Mouse (Mus musculus): ENCODE data around the gene Gm3250. TPM values are rescaled to one million over a fixed set of nuclear protein-coding genes. Genes with fewer than 3 reads are reported as not detected.
A peak's percentile ranks its signal among the peaks of the same experiment; 100 is the strongest.
"Not testable (repeated sequence)": the region's sequence is repeated elsewhere in the genome, so short reads cannot be mapped to it uniquely, and the experiment has no call there.

The Gm3250 gene
- not detected in 2 replicates for polyA plus RNA-seq (2016; fragmentation: Nextera tagmentation; extraction: Ambion mirVana)

DNA sequence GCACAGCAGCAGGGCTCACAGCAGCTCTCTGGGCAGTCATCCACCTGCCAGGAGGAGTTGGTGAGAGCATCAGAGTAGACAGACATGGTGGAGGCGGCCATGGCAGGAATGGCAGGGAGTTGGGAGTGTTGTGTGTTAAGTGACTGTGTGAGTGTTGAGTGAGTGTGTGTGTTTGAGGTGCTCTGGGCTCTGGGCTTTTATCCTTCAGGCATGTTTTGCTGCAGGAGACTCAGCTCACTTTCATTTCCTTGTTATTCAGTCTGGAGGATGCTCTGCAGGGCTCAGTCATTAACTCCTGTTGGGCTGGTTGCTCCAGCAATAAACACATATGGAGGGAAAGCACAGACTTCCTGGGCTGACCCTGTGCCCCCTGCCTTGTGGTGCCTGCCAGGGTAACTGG, at the start of gene Gm3250:
Gene Gm3250 (minus strand): TSS at position 101 of the 400 bp plus-strand sequence.
- no CpG with 5 or more reads among the region's 1 CpGs for WGBS

DNA sequence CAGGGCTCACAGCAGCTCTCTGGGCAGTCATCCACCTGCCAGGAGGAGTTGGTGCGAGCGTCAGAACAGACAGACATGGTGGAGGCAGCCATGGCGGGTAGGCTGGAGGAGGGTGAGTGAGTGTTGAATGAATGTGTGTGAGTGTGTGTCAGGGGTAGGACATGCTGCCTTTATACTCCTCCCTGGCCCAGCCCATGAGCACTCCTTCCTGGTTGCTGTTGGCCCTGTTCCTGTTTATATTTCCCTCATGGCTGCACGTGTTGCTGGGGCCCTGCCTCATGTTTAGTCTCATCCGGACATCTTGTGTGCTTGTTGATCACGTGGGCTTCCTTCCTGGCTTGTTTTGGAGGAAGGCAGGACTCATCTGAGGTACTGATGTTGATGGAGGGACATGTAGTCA, 44.6 kb upstream of the Gm3250 start, which contains the start of gene Krtap10-4:
Gene Krtap10-4 (minus strand): TSS at position 145 of the 400 bp plus-strand sequence.
- 73% methylated on average over 6 of the region's 6 CpGs for WGBS

More for the DNA sequence above, at the start of gene Gm3250:
- not testable (repeated sequence) for H3K9me3 ChIP-seq (replicated peaks); H3K36me3 ChIP-seq; H3K4me3 ChIP-seq; H3K27me3 ChIP-seq (ENCODE audit: low read depth, poor library complexity, severe bottlenecking); H3K27ac ChIP-seq (replicated peaks); DNase-seq (ENCODE audit: low spot score); H3K4me1 ChIP-seq

DNA sequence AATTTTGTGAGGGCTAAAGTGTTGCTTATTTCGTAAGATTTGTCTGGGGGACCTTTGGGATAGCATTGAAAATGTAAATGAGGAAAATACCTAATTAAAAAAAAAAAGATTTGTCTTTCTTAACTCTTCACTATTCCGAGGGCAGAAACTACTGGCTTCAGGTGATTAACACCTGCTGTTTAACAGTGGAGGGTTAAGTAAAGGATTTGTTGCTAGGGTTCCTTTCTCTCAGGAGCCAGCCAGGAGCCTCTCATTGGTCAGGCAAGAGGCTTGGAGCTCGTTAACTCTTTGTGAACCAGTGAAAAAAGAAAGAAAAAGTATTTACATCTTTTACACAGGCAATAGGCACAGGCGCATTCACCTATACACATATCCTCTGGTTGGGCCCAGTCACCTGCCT, 36.9 kb upstream of the Gm3250 start:
- H3K27me3 ChIP-seq (ENCODE audit: low read depth, poor library complexity, severe bottlenecking), result no peaks in the 10 kb centered on the region
- peaks cover 10% of the 10 kb centered on the region; the same call in 1 of the 2 replicates for H3K9me3 ChIP-seq (replicated peaks)
- DNase-seq (ENCODE audit: low spot score), result no peak
- no peak overlapping the region for H3K4me3 ChIP-seq
- WGBS, result 25% methylated on average over 4 of the region's 4 CpGs
- no peaks in the 10 kb centered on the region for H3K36me3 ChIP-seq
- H3K27ac ChIP-seq (replicated peaks), result no peak overlapping the region
- H3K4me1 ChIP-seq, result peaks cover 6% of the 10 kb centered on the region

More for the DNA sequence above, 44.6 kb upstream of the Gm3250 start, which contains the start of gene Krtap10-4:
- H3K27ac ChIP-seq (replicated peaks), result no peak within 1 kb of the TSS
- no peaks in the 10 kb centered on the region for H3K27me3 ChIP-seq (ENCODE audit: low read depth, poor library complexity, severe bottlenecking)
- H3K36me3 ChIP-seq, result no peaks in the 10 kb centered on the region
- H3K9me3 ChIP-seq (replicated peaks), result peaks cover 10% of the 10 kb centered on the region; the same call in 1 of the 2 replicates
- no peak for DNase-seq (ENCODE audit: low spot score)
- no peaks in the 10 kb centered on the region for H3K4me1 ChIP-seq
- no peak within 1 kb of the TSS for H3K4me3 ChIP-seq

DNA sequence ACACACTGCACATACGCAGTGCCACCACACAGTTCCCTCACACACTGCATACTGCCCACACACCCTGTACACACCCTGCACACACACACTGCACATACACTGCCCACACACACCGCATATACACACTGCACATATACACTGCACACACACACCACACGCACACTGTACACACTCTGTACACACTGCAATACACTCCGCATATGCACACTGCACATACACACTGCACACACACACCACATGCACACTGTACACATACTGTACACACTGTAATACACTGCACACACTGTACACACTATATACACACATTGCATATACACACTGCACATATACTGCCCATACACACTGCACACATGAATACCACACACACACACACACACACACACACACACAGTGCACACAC, 36.2 kb upstream of the Gm3250 start:
- H3K4me3 ChIP-seq, result no peak overlapping the region
- H3K36me3 ChIP-seq, result no peaks in the 10 kb centered on the region
- H3K27ac ChIP-seq (replicated peaks), result no peak overlapping the region
- H3K4me1 ChIP-seq, result peaks cover 9% of the 10 kb centered on the region
- no peaks in the 10 kb centered on the region for H3K27me3 ChIP-seq (ENCODE audit: low read depth, poor library complexity, severe bottlenecking)
- DNase-seq (ENCODE audit: low spot score), result no peak
- 94% methylated on average over 4 of the region's 4 CpGs for WGBS
- H3K9me3 ChIP-seq (replicated peaks), result peaks cover 4% of the 10 kb centered on the region; the same call in 1 of the 2 replicates

DNA sequence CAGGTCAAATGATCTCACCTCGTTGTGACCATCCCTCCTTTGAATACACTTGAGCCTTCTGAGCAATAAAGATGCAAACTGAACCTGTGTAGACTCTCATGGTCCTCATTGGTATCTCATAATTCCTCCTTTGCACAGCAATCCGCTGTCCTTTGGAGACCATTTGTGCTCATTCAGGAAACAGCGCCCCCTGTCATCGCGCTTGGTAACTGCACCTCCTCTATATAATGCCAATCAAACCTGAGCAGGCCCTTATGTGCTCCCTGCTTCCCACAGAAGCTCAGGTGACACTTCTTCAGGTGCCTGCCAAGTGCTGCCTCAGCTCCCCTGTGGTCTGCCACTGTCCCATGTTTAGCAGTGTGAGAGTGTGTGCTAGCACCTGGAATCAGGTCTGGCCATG, 33.2 kb upstream of the Gm3250 start:
- DNase-seq (ENCODE audit: low spot score), result peak; percentile 33
- 36% methylated on average over 5 of the region's 5 CpGs for WGBS
- no peak overlapping the region for H3K4me3 ChIP-seq
- H3K4me1 ChIP-seq, result peaks cover 9% of the 10 kb centered on the region
- no peak overlapping the region for H3K27ac ChIP-seq (replicated peaks)
- H3K36me3 ChIP-seq, result no peaks in the 10 kb centered on the region
- H3K9me3 ChIP-seq (replicated peaks), result no peaks in the 10 kb centered on the region; the same call in 1 of the 2 replicates
- no peaks in the 10 kb centered on the region for H3K27me3 ChIP-seq (ENCODE audit: low read depth, poor library complexity, severe bottlenecking)

DNA sequence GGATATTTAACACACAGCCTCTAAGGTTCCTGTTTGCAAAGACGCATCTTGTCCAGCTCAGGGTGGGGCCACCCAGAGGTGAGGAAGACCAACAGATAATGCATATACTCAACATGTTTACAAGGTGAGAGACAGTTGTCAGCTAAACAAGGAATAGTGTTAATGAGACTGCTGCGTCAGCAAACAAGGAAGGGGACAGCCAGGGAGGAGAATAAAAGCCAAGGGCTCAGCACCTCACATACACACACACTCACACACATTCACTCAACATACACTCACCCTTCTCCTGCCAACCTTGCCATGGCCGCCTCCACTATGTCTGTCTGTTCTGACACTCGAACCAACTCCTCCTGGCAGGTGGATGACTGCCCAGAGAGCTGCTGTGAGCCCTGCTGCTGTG, 32.0 kb upstream of the Gm3250 start, which contains the start of gene Gm2696:
Gene Gm2696 (plus strand): TSS at position 301 of the 400 bp plus-strand sequence.
- H3K27me3 ChIP-seq (ENCODE audit: low read depth, poor library complexity, severe bottlenecking), result no peaks in the 10 kb centered on the region
- WGBS, result 57% methylated on average over 4 of the region's 4 CpGs
- 0 out of 2 replicates have a peak within 1 kb of the TSS, but pooled peaks have one; percentile 28 for H3K27ac ChIP-seq (replicated peaks)
- peaks cover 6% of the 10 kb centered on the region; the same call in 1 of the 2 replicates for H3K4me1 ChIP-seq
- no peaks in the 10 kb centered on the region for H3K36me3 ChIP-seq
- no peak for DNase-seq (ENCODE audit: low spot score)
- H3K4me3 ChIP-seq, result no peak within 1 kb of the TSS
- peaks cover 7% of the 10 kb centered on the region for H3K9me3 ChIP-seq (replicated peaks)

DNA sequence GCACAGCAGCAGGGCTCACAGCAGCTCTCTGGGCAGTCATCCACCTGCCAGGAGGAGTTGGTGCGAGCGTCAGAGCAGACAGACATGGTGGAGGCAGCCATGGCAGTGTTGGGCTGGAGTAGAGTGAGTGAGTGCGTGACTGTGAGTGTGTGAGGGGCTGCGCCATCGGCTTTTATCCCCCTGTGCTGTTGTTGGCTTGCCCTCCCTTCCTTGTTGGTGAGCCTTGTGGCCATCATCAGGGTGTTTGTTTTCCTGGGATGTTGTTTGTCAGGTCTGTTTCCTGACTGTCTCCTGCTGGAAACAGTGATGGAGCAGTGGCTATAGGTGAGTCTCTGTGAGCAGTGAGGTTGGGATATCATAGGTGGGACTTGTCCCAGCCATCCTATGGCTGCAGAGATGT, 29.4 kb upstream of the Gm3250 start, which contains the start of gene Gm9507:
Gene Gm9507 (minus strand): TSS at position 101 of the 400 bp plus-strand sequence.
- no peaks in the 10 kb centered on the region for H3K36me3 ChIP-seq
- H3K9me3 ChIP-seq (replicated peaks), result peaks cover 16% of the 10 kb centered on the region
- DNase-seq (ENCODE audit: low spot score), result no peak
- peaks cover 6% of the 10 kb centered on the region; the same call in 1 of the 2 replicates for H3K4me1 ChIP-seq
- 80% methylated on average over 5 of the region's 5 CpGs for WGBS
- no peaks in the 10 kb centered on the region for H3K27me3 ChIP-seq (ENCODE audit: low read depth, poor library complexity, severe bottlenecking)
- no peak within 1 kb of the TSS for H3K27ac ChIP-seq (replicated peaks)
- H3K4me3 ChIP-seq, result no peak within 1 kb of the TSS

DNA sequence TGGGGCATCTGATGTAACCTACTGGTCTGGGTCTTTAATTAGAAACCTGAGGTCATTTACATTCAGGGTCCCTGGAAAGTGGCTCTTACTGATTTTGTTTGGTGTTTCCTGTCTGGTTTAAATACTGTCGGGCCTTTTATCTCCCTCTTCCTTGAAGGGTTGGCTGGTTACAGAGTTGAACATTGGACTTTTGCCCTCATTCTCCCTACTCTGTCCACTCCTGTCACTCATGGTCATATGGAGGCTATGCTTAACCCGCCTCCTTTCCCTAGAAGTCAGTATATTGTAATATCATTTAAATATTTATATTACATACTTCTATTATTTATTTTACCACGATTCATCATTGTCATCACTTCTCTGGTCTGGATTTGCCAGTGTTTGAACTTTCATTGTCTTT, 21.8 kb upstream of the Gm3250 start:
- Histone ChIP-seq H3K36me3 (no peaks in the 10 kb centered on the region), H3K27ac (replicated peaks) (no peak overlapping the region), H3K9me3 (replicated peaks) (peaks cover 7% of the 10 kb centered on the region), H3K27me3 (ENCODE audit: low read depth, poor library complexity, severe bottlenecking) (no peaks in the 10 kb centered on the region), H3K4me3 (no peak overlapping the region), H3K4me1 (no peaks in the 10 kb centered on the region; the same call in 1 of the 2 replicates)
- no peak for DNase-seq (ENCODE audit: low spot score)
- WGBS, result 87% methylated on average over 3 of the region's 3 CpGs

DNA sequence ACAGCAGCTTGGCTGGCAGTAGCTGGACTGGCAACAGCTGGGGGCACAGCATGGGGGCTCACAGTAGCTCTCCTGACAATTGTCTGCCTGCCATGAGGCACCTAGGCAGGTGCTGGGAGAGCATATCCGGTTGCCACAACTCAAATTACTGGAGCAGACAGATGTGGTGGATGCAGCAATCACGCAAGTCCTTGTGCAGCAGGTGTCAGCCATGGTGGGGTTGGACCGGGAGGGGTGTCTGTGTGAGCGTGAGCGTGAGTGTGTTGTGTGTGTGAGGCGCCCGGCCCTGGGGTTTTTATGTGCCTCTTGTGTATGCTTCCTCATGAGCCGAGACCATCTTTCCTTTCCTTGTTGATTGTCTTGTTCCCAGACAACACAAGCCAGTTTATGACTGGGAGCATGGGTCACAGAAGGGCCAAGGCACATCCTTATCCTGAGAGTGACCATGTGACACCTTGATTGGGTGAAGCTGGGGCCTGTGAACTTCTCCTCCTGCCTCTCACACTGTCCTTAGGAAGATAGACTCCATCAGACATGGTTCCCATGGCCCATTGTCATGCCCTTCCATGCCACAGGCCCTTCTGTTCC, 16.7 kb upstream of the Gm3250 start, which contains the start of gene Gm19668:
Gene Gm19668 (minus strand): TSS at position 213 of the 588 bp plus-strand sequence.
- no peak for DNase-seq (ENCODE audit: low spot score)
- WGBS, result 70% methylated on average over 8 of the region's 8 CpGs
- no peaks in the 10 kb centered on the region for H3K36me3 ChIP-seq
- H3K9me3 ChIP-seq (replicated peaks), result no peaks in the 10 kb centered on the region
- H3K27me3 ChIP-seq (ENCODE audit: low read depth, poor library complexity, severe bottlenecking), result no peaks in the 10 kb centered on the region
- peaks cover 19% of the 10 kb centered on the region for H3K4me1 ChIP-seq
- H3K4me3 ChIP-seq, result no peak within 1 kb of the TSS
- H3K27ac ChIP-seq (replicated peaks), result peak within 1 kb of the TSS; percentile 69

DNA sequence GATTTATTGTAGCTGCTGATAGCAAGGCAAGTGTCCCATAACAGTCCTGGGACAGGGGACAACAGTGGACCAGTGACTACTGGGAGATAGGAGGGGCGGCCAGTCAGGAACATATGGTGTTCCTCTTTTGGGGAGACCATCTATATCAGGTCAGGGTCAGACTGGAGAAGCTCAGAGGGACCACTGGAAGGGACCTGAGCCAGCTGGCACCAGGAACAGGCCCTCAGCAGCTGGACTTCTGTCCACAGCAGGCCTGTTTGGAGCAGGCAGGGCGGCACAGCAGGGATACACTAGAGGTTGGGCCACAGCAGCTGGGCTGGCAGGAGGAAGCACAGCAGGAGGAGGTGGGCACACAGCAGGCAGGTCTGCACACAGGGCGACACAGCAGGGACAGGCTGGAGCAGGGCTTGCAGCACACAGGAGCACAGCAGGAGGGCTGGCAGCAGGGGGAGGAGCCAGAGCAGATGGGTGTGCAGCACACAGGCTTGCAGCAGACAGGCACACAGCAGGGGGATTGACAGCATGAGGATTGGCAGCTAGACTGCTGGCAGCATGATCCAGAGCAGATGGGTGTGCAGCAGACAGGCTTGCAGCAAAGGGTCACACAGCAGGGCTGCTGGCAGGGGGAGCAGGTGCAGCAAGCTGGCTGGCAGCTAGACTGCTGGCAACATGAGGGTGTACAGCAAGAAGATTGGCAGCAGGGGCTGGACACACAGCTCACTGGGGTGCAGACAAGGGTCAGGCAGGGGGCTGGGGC, 16.0 kb upstream of the Gm3250 start:
- not testable (repeated sequence) for H3K9me3 ChIP-seq (replicated peaks); DNase-seq (ENCODE audit: low spot score); H3K4me3 ChIP-seq; H3K27me3 ChIP-seq (ENCODE audit: low read depth, poor library complexity, severe bottlenecking); H3K36me3 ChIP-seq
- WGBS, result 32% methylated on average over 3 of the region's 3 CpGs
- Histone ChIP-seq H3K4me1 (peaks cover 21% of the 10 kb centered on the region), H3K27ac (replicated peaks) (peak overlapping the region; percentile 69)

DNA sequence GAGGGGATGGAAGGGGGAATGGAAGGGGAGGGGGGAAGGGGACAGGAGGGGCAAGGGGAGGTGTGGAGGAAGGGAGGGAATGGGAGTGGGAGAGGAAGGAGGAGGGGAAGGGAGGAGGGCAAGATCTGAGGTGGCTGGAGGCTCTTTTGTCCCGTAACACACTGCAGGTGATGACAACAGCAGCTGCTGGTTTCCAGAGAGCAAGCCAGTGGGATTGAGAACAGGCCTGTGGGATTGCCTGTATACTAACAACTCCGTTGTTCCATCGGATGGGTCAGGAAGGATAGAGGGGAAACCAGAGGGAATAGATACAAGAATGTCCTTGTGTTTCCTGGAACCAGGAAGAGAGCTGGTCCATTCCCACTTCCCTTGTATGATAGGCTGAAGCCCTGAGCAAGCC, 15.3 kb upstream of the Gm3250 start:
- Histone ChIP-seq H3K27ac (replicated peaks) (peak overlapping the region; percentile 69), H3K36me3 (no peaks in the 10 kb centered on the region)
- whole genome bisulfite sequencing, result 23% methylated on average over 3 of the region's 3 CpGs

DNA sequence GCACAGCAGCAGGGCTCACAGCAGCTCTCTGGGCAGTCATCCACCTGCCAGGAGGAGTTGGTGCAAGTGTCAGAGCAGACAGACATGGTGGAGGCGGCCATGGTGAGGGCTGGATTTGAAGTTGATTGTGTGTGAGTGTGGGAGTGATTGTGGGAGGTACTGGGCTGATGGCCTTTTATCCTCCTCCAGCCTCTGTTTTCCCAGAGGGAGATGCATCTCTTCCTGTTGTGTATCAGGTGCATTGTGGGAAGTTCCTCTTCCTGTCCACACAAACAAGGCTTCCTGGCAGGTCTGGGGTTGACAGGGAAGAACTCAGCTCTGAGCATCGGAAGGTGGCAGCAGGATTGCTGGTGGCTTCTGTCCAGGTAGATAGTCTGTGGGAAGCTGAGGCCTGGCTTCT, 12.6 kb upstream of the Gm3250 start, which contains the start of gene Gm9639:
Gene Gm9639 (minus strand): TSS at position 101 of the 400 bp plus-strand sequence.
- WGBS, result 57% methylated on average over 2 of the region's 2 CpGs

More for the DNA sequence above, 15.3 kb upstream of the Gm3250 start:
- H3K4me3 ChIP-seq, result no peak overlapping the region
- peaks cover 22% of the 10 kb centered on the region for H3K4me1 ChIP-seq
- no peaks in the 10 kb centered on the region for H3K27me3 ChIP-seq (ENCODE audit: low read depth, poor library complexity, severe bottlenecking)
- H3K9me3 ChIP-seq (replicated peaks), result no peaks in the 10 kb centered on the region
- no peak for DNase-seq (ENCODE audit: low spot score)

More for the DNA sequence above, 12.6 kb upstream of the Gm3250 start, which contains the start of gene Gm9639:
- DNase-seq (ENCODE audit: low spot score), result no peak
- no peak within 1 kb of the TSS for H3K4me3 ChIP-seq
- H3K27ac ChIP-seq (replicated peaks), result peak within 1 kb of the TSS; percentile 59
- H3K36me3 ChIP-seq, result no peaks in the 10 kb centered on the region
- no peaks in the 10 kb centered on the region for H3K27me3 ChIP-seq (ENCODE audit: low read depth, poor library complexity, severe bottlenecking)
- no peaks in the 10 kb centered on the region for H3K9me3 ChIP-seq (replicated peaks)
- peaks cover 22% of the 10 kb centered on the region for H3K4me1 ChIP-seq
